ENCODE assay signal across 10 mouse cellular contexts in the genomic region with DNA sequence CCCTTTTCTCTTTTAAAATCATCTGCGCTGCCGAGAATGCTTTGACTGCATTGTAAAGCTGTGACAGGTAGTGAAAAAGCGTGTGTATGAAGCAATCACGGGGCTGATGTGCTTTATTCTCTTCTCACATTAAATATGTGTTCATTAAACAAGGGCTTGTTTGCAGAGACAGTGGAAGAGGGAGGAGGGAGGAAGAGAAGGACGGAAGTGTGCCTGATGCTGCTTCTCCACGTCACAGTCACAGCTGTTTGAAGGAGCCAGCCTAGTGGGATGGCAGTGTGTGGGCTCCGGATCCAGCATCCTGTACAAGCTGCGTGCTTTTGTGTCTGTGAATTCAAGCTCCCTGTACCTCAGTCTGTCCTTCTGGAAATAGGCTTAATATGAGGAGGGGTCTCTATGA.
DNase-seq lines count a peak whose midpoint lies in the region; ATAC-seq and TF ChIP-seq lines count a peak whose summit lies in the region.
"Had no signal": no experiment of that assay in that cellular context is flagged by ENCODE, and none has a peak within 500 bp of the region (broad histone marks: within the 10 kb centered on the region; RNA-seq: fewer than 3 reads in every experiment).

No protein-coding gene starts in this region.

- no peak overlapping the region for H3K9ac ChIP-seq in intestine, embryonic 14.5 days (ENCODE audit: low read length)
- no peak overlapping the region for H3K9ac ChIP-seq in intestine, postnatal 0 days (ENCODE audit: low read depth, low read length)
- H3K9ac ChIP-seq: liver, embryonic 15.5 days had no signal

- H3K27ac ChIP-seq in intestine, embryonic 14.5 days (ENCODE audit: low read depth) = no peak overlapping the region
- H3K27ac ChIP-seq in intestine, postnatal 0 days (ENCODE audit: low read depth, low read length) = no peak overlapping the region
- H3K27ac ChIP-seq: liver, embryonic 15.5 days had no signal

- peak; percentile 50 for DNase-seq in intestine, embryonic 14.5 days (ENCODE audit: low spot score)
- peak; percentile 27 to 30 for DNase-seq in frontal cortex, postnatal 10 days (ENCODE audit: low spot score in 2 of 2)
- peak; percentile 25 to 48 for DNase-seq in left cerebral cortex, adult 8-10 months (ENCODE audit: low spot score in 2 of 2)
- DNase-seq in right cerebral cortex, postnatal 10 days (ENCODE audit: low spot score in 2 of 2) = peak; percentile 51 to 73
- DNase-seq in thymus, postnatal 14 days = no peak
- no peak for DNase-seq in lung, postnatal 36 days
- DNase-seq: kidney, postnatal 14 days had no signal

- TF ChIP-seq CTCF in intestine, postnatal 0 days (IDR thresholded peaks at IDR 0.05; ENCODE audit: low read depth) = no peak

- no peak overlapping the region for H3K4me2 ChIP-seq in intestine, embryonic 14.5 days (ENCODE audit: low read length)
- no peak overlapping the region for H3K4me2 ChIP-seq in intestine, postnatal 0 days (replicated peaks; ENCODE audit: low read depth)
- H3K4me2 ChIP-seq: liver, embryonic 15.5 days had no signal

- peaks cover 7% of the 10 kb centered on the region; the same call in 1 of the 2 replicates for H3K4me1 ChIP-seq in intestine, embryonic 14.5 days (replicated peaks; ENCODE audit: control insufficient read depth, insufficient read depth, low read length)
- no peaks in the 10 kb centered on the region for H3K4me1 ChIP-seq in intestine, postnatal 0 days (replicated peaks; ENCODE audit: control insufficient read depth, insufficient read depth, low read length)
- H3K4me1 ChIP-seq: liver, embryonic 15.5 days had no signal

- no peak for ATAC-seq in intestine, embryonic 14.5 days (replicated peaks; ENCODE audit: low FRiP score, low TSS enrichment, low read depth)
- no peak for ATAC-seq in intestine, postnatal 0 days
- ATAC-seq in monocyte, adult 5-6 weeks (replicated peaks; ENCODE audit: insufficient number of reproducible peaks, low FRiP score, low TSS enrichment, poor library complexity, severe bottlenecking) = no peak

- H3K27me3 ChIP-seq in intestine, embryonic 14.5 days (replicated peaks; ENCODE audit: control insufficient read depth, insufficient read depth, low read length) = no peaks in the 10 kb centered on the region
- H3K27me3 ChIP-seq in intestine, postnatal 0 days (replicated peaks; ENCODE audit: control insufficient read depth, insufficient read depth, low read length) = no peaks in the 10 kb centered on the region
- H3K27me3 ChIP-seq: liver, embryonic 15.5 days had no signal

- WGBS in intestine, embryonic 14.5 days = 72% methylated on average over 8 of the region's 8 CpGs
- 74% methylated on average over 8 of the region's 8 CpGs for WGBS in intestine, postnatal 0 days

- no peaks in the 10 kb centered on the region for H3K36me3 ChIP-seq in intestine, embryonic 14.5 days (ENCODE audit: control insufficient read depth, insufficient read depth, low read length)
- H3K36me3 ChIP-seq in intestine, postnatal 0 days (ENCODE audit: control insufficient read depth, insufficient read depth) = no peaks in the 10 kb centered on the region
- H3K36me3 ChIP-seq: liver, embryonic 15.5 days had no signal

- H3K9me3 ChIP-seq in intestine, embryonic 14.5 days (ENCODE audit: control insufficient read depth, low read length) = no peaks in the 10 kb centered on the region
- H3K9me3 ChIP-seq in intestine, postnatal 0 days (ENCODE audit: control insufficient read depth) = no peaks in the 10 kb centered on the region
- H3K9me3 ChIP-seq: liver, embryonic 15.5 days had no signal

- H3K4me3 ChIP-seq in intestine, embryonic 14.5 days (ENCODE audit: low read depth, low read length) = no peak overlapping the region
- H3K4me3 ChIP-seq in intestine, postnatal 0 days (ENCODE audit: low read depth, low read length) = no peak overlapping the region
- H3K4me3 ChIP-seq: liver, embryonic 15.5 days had no signal

Comparison
In these comparisons a context has a peak if more than half of its experiments do, and no peak if none do; other contexts are left out.
1. DNase-seq: peak in intestine, embryonic 14.5 days (single experiment), frontal cortex, postnatal 10 days (2 of 2), left cerebral cortex, adult 8-10 months (2 of 2) and right cerebral cortex, postnatal 10 days (2 of 2); none in thymus, postnatal 14 days (single experiment) and lung, postnatal 36 days (single experiment).